Mouse (Mus musculus) heart, adult 11 months (tissue): ENCODE measurements at regions not wholly inside any gene's neighbourhood (a gene's known extent, or its start where the extent isn't known, plus 50 kb on each side); places are given as distances from the start of the nearest gene placed in this dataset.

Experiments
- DNase-seq: peaks from one replicate; pipeline ENCODE4 v3.0.0; 2022

GRCm38 (mm10) chr1:82068571-82068970 is 164.3 kb upstream of the Gm9747 start:
- peak; percentile 13 for DNase-seq

DNA sequence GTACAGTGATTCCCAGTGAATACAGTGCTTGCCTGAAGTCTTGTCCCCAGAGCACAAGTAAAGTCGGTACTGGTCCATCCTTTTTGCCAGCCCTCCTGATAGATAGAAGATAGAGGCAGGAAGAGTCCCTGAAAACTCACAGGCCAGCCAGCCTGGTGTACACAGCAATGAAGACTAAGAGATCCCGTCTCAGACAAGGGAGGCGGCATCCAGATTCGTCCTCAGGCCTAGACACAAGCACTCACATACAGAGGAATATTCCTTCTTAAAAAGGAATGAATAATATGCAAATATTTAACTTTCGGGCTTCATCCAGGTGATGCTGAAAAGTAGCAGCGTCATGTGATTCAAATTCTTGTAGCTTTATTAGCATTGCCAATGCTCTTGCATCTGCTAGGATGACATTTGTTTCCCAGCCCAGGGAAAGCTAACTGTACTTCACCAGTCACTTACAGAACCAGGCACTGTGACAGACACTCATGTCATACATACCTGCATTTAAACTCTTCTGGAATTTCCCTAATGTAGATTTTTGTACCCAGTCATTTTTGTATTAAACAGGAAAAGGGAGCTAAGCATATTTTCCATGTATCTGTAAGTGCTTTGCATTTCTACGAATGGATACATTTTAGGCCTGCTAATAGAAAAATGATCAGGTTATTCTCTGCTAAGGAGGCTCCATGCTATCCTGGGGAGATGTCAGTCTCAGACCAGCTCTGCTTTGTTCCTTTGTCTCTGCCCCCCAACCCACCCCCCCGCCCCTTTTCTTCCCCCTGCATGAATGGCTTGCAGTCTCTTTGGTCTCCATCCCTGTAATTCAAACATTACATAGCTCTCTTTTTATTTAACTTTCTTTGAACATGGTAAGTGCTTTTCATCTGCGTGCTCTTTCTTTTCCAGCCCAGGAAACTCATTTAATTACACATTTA is 162.5 kb upstream of the Gm9747 start:
- peak; percentile 50 for DNase-seq

DNA sequence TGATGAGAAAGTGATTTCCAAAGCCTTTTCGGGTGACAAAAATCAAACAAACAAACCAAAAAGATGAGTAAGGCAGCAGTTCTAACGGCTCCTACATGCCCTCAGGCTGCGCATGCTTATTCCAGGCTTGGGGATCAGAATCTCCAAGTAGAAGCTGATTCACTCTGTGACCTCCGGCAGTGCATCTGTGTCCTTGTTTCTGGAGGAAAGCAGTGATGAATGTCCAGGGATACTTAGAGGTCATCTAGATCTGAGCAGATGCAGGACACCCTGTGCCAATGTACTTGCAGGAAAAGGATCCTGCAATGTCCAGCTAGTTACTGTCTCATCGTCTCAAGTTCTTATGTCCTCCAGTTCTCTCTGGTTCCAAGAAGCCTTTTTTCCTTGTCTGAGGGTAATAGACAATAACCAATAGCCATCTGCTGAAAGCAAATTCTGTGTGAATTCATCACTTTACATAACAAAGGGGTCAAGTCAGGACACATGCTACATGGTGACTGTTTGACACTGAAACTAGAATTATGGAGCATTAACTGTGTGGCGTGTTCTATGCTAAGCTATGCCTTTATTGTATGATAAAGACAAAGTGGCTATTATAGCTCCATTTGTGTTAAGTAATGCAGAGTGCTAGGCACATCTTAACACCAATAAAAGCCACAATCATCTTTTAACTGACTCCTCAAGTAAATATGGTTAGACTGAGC is 143.6 kb upstream of the Gm9747 start:
- no peak for DNase-seq

GRCm38 (mm10) chr1:82095101-82095500 is 137.8 kb upstream of the Gm9747 start:
- DNase-seq, result no peak

DNA sequence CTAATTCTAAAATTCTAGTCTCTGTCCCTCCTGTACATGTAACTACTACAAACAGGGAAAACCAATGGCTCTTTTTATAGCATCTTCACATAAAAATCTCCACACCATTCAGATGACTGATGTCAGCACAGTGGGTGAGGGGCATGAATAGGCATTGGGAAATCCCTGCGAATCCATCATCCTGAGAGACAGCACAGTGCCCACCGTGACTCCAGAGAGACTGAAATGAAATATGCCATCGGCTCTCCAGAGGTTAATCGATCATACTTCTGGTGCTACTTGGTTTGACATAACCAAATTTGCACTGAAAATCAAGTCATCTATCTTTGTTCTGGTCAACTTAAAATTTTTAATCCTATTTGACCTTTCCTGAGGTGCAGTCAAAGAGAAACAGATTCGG is 126.2 kb upstream of the Gm9747 start:
- DNase-seq, result no peak

GRCm38 (mm10) chr1:82110071-82110635 is 122.8 kb upstream of the Gm9747 start:
- DNase-seq, result no peak

- DNase-seq, result no peak
Measured at GRCm38 (mm10) chr1:82112401-82112800, 120.5 kb upstream of the Gm9747 start.

DNA sequence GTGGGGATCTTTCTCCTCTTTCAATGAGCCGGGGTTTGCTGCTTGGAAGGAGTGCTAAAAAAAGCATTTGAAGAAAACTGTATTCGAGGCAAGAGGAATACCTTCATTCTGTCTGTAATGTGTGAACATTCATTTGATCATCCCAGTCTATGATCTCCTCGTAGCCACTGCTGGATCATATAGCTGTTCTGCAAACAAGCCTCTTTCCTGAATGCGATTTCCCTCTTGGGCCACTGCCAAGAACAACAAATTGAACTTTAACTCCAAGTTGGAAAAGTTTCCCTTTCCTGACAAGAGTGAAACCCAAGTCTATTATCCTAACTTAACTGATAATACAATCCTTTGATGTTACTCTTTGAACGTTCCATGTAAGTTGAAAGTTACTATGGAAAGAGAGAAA is 108.4 kb upstream of the Gm9747 start:
- no peak for DNase-seq

DNA sequence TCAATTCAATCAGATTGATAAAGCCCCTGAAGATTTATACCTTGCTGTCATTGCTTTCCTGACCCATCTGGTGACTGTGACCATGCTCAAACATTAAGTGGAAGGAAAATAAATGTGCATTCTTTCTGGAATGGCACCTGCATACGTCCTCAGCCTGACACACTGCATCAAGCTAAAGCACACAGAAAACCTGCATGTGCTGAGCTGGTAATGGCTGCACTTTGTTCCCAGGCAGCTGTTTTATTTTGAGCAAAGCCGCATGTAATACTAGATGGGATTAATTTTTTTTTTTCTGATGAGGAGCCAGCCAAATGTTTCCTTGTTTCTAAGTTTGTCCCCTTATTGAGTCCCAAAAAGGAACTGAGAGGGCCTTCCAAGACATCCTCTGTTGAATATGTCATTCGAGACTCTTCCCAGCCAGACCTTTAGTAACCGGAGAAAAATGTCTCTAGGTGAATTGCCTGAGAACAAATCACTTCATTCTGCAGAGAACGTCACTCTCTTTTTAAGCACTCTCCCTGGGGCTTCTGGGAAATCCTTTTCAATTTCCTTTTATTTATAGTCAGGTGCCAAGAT is 103.1 kb upstream of the Gm9747 start:
- no peak for DNase-seq

DNA sequence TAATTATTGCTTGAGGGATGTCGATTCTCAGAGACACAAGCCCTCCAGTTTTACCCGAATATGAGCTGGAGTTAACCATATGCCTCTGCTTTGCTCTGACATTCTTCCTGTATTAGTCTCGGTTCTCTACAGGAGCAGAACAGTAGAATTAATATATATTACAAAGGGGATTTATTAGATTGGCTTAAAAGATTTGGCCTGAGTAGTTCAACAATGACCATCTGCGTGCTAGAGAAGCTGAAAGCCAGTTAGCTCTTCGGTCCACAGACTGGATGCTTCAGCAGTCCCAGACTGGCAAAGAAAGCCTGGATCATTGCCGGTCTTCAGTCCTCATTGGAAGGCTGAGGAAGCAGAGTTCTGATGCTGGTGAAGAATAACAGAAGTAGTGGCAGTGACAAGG is 100.4 kb upstream of the Gm9747 start:
- no peak for DNase-seq

DNA sequence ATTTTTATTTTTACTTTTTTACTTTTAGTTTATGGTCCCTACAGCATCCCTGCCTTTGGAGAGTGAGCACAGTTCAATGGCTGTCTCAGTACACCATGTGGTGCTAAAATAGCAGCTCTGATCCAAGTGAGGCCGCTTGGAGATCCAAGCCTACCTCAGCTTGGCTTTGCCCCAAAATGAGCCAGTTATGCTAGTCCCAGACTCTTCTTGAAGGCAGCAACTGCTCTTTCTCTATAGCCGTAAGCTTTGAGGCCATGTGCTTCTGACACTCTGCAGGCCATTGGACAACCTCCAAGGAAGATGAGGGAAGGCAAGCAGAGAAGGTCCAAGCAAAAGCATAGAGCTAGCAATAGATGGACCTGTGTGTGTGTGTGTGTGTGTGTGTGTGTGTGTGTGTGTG is 98.0 kb upstream of the Gm9747 start:
- DNase-seq, result peak; percentile 89

GRCm38 (mm10) chr1:82135761-82136331 is 97.1 kb upstream of the Gm9747 start:
- no peak for DNase-seq

DNA sequence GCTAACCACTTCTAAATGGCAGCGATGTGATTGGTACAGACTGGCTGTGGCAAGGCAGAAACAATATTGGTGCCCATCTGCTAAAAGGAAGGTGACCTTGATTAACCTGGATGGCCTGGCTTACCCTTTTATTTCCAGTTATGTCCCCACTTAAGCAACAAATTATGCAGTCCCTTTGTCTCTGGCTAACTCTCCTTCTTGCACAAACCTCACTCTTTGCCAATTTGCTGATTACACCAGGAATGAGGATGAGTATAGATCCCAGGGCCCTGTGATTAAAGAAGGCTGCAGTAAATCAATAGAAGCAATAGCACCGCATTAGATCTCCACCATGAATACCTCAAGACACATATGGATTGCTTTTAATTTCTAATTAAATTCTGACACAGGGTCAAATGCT is 87.7 kb upstream of the Gm9747 start:
- no peak for DNase-seq

DNA sequence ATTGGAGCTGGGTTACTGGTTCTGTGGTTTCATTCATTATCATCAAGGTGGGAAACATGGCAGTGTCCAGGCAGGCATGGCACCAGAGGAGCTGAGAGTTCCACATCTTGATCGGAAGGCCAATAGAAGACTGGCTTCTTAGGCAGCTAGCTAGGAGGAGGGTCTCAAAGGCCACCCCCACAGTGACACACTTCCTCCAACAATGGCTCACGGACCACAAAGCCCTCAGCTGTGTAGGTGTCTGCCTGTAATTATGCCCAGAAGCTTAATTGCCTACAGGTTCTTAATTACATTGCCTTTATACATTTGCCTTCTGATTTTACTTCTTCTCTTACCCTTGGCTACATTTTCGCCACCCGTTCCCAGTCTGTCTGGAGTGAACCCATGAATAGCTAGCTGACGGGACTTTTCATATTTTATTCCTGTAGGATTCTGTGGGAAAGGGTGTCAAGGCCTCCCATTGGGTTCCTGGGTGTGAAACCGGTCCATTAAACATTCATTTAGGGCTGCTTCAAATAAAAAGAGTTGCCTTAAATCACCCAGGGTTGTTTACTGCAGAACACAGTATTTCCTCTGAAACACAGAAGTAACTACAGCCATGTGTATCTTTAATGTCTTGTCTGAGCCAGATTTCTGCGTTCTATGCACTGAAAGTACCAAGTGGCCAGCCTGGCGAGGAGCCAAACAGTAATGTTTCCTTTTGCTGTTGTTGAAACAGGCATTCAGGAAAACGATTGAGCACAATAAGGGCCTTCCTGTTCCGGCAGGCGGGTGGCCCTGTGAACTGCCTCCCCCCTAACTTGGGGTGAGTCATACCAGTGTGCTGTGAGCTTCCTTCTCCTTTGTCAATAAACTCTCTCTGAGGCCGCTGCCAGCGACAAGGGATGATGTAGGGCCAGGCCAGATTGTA is 82.4 kb upstream of the Gm9747 start:
- DNase-seq, result peak; percentile 96

- no peak for DNase-seq
Measured at GRCm38 (mm10) chr1:82155961-82156360, 77.0 kb upstream of the Gm9747 start.

GRCm38 (mm10) chr1:82157013-82157412 is 75.9 kb upstream of the Gm9747 start:
- no peak for DNase-seq

DNA sequence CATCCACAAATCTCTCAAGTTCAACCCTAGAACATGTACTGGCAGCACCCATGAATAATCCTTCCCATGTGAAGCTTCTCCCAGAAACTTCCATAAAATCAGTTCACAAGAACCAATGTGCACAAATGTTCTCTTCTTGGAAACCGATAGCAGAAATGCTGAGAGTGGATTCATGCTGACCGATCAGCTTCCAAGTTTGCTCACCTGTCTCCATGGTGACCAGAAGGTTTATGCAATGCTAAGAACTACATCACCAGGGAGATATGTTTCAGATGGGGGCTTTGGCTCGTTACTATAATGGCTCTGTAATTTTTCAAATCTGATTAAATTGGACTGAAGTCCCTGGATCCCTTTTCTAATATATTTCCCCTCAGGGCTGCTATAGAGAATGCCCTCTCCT is 74.4 kb upstream of the Gm9747 start:
- DNase-seq, result no peak

DNA sequence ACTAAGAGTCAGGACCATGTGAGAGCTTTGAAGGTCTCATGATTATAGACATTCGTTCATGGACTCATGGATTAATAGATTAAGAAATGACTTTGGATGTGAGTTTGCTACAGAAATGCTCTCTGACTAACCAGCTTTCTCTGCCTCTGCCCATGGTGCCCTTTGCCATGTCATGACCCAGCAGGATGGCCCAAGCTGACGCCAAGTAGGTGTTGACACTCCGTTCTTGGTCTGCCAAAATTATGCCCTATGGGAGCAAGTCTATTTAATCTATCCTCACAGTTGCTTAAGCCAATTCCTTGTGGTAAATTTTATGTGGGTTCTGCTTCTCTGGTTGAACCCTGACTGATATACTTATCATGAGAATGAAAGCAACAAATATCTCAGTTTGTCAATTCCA is 73.7 kb upstream of the Gm9747 start:
- DNase-seq, result no peak

DNA sequence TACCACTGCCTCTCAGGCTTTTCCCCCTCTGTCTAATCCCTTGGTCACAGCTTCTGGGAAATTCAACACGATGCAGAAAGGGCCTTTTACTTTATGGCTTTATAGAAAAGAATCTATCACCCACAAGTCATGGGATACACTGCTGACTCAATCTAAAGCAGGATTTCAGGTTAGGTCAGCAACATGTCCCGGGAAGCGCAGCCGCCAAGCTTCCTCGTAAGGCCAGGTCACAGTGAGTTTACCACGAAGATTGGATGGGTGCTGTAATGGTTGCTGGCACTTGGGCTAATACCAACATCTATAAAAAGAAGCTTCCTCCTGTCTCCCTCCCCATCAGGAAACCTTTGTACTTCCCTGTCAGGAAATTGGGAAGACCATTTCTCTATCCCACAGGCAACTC is 70.0 kb upstream of the Gm9747 start:
- no peak for DNase-seq

GRCm38 (mm10) chr1:82168158-82168557 is 64.8 kb upstream of the Gm9747 start:
- DNase-seq, result no peak

DNA sequence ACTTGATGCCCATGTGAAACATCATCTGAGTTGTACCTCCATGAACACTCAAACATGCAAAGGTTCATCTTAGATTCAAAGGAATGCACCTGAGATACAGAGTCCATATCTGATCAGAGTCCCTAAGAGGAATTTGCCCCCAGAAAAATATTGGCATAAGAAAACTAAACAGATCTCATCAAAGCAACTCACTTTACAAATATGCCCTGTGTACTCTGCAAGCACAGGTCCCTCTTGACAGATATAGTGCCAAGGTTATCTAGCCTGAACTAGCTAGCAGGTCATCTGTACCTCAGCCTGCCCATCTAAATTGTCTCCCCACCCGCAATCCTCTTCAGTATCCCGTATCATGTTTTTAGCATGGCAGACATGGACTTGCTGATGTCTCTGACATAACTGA is 64.0 kb upstream of the Gm9747 start:
- DNase-seq, result no peak

DNA sequence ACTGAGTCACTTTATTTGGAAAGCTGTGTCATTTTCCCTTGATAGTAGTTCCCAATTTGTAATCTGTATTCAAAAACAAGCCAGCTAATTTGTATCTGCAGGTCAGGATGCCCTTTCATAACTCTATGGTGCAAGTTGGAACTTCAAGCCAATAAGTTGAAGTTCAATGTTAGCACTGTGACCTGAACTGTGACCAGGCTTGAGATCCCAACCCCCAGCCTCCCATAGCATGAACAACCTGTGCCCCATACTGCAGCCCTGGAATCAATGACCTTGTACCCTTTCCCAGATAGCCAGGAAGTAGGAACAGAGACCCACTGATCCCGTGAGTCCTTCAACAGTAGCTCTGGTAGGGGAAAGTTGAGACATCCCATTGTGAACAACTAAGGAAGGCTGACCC is 52.5 kb upstream of the Gm9747 start:
- DNase-seq, result no peak
